Mouse (Mus musculus) lung, adult 2 months (tissue): ENCODE measurements around the gene Abca12.

ENCODE experiments used
- CTCF ChIP-seq: fragments of 200-500 bp; IDR thresholded peaks from 2 replicates; pipeline ENCODE4 v1.5.1; 2011; ENCODE audit warnings: mild to moderate bottlenecking, low read length, control low read depth; ENCODE audit not compliant: insufficient read depth
- POLR2A ChIP-seq: fragments of 200-500 bp; IDR thresholded peaks from 2 replicates; pipeline ENCODE4 v1.6.1; 2011; ENCODE audit warnings: low read depth, mild to moderate bottlenecking, control low read depth, low read length, borderline replicate concordance; ENCODE audit errors: extremely low read depth

DNA sequence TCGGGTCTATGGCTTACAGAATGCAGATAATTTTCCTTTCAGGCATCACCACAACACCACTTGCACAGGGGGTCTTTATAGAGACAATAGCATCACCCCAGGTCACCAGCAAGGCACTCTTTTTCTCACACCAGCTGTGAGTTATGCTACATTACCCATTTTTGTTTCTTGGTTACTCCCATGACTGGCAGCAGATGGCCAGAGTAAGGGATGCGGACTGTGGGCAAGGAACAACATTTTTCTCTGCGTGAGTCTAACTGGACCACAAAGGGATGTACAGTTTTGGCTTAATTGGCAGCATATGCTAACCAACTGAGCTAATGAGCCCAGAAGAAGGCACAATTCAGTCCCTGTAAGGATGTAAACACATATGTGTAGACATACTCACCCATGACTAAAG, 122.8 kb downstream of the Abca12 start:
- TF ChIP-seq CTCF (no peak), POLR2A (no peak)
